Mouse (Mus musculus): ENCODE results near the gene Glud1. TPM values are rescaled to one million over a fixed set of nuclear protein-coding genes. Genes with fewer than 3 reads are reported as not detected.

Gene Glud1
- polyA plus RNA-seq, 1 experiment = 174 TPM

GRCm38 (mm10) chr14:34289259-34290015, 21.1 kb upstream of the Glud1 start:
- H3K4me3 ChIP-seq (ENCODE audit: insufficient read depth, low read length) = no peak overlapping the region
- TF ChIP-seq CTCF (IDR thresholded peaks at IDR 0.05; ENCODE audit: extremely low read depth, insufficient read depth, low read length) = no peak
- TF ChIP-seq POLR2A (IDR thresholded peaks at IDR 0.05; ENCODE audit: extremely low read depth, insufficient read depth, low read length) = no peak
- no peak overlapping the region for H3K27ac ChIP-seq (ENCODE audit: insufficient read depth, low read length)
- H3K4me1 ChIP-seq (ENCODE audit: control insufficient read depth, insufficient read depth, low read length) = no peaks in the 10 kb centered on the region

GRCm38 (mm10) chr14:34290229-34290628, 20.3 kb upstream of the Glud1 start:
- Histone ChIP-seq H3K27ac (ENCODE audit: insufficient read depth, low read length) (no peak overlapping the region), H3K4me1 (ENCODE audit: control insufficient read depth, insufficient read depth, low read length) (no peaks in the 10 kb centered on the region), H3K4me3 (ENCODE audit: insufficient read depth, low read length) (no peak overlapping the region)
- TF ChIP-seq POLR2A (IDR thresholded peaks at IDR 0.05; ENCODE audit: extremely low read depth, insufficient read depth, low read length) (no peak), CTCF (IDR thresholded peaks at IDR 0.05; ENCODE audit: extremely low read depth, insufficient read depth, low read length) (no peak)

DNA sequence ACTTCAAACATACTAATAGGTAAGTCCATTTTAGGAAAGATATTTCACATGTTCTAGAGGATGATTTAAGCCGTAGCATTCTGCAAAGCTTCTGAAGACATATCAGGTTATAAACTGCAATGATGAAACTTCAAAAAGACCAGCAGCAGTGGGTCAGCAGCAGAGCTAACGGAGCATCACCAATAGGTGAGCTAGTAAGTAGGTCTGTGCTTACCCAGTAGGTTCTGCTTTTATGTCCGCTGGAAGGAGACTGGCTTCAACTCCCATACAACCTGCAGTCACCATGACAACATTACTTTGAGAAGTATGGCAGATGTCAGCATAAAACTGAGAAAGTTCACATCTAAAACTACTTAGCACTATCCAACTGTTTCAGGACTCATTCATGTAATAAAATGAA, 16.9 kb upstream of the Glud1 start:
- no peaks in the 10 kb centered on the region for H3K4me1 ChIP-seq (ENCODE audit: control insufficient read depth, insufficient read depth, low read length)
- no peak for TF ChIP-seq CTCF (IDR thresholded peaks at IDR 0.05; ENCODE audit: extremely low read depth, insufficient read depth, low read length)
- no peak for TF ChIP-seq POLR2A (IDR thresholded peaks at IDR 0.05; ENCODE audit: extremely low read depth, insufficient read depth, low read length)
- H3K27ac ChIP-seq (ENCODE audit: insufficient read depth, low read length) = no peak overlapping the region
- H3K4me3 ChIP-seq (ENCODE audit: insufficient read depth, low read length) = no peak overlapping the region

- Histone ChIP-seq H3K27ac (ENCODE audit: insufficient read depth, low read length) (no peak overlapping the region), H3K4me3 (ENCODE audit: insufficient read depth, low read length) (no peak overlapping the region), H3K4me1 (ENCODE audit: control insufficient read depth, insufficient read depth, low read length) (no peaks in the 10 kb centered on the region)
- TF ChIP-seq CTCF (IDR thresholded peaks at IDR 0.05; ENCODE audit: extremely low read depth, insufficient read depth, low read length) (no peak), POLR2A (IDR thresholded peaks at IDR 0.05; ENCODE audit: extremely low read depth, insufficient read depth, low read length) (no peak)
These were observed 14.2 kb upstream of the Glud1 start for GRCm38 (mm10) chr14:34296350-34296749.

GRCm38 (mm10) chr14:34297038-34297437, 13.5 kb upstream of the Glud1 start:
- TF ChIP-seq CTCF (IDR thresholded peaks at IDR 0.05; ENCODE audit: extremely low read depth, insufficient read depth, low read length) (no peak), POLR2A (IDR thresholded peaks at IDR 0.05; ENCODE audit: extremely low read depth, insufficient read depth, low read length) (no peak)

GRCm38 (mm10) chr14:34297634-34298033, 12.9 kb upstream of the Glud1 start:
- Histone ChIP-seq H3K4me3 (ENCODE audit: insufficient read depth, low read length) (no peak overlapping the region), H3K27ac (ENCODE audit: insufficient read depth, low read length) (no peak overlapping the region), H3K4me1 (ENCODE audit: control insufficient read depth, insufficient read depth, low read length) (no peaks in the 10 kb centered on the region)
- TF ChIP-seq CTCF (IDR thresholded peaks at IDR 0.05; ENCODE audit: extremely low read depth, insufficient read depth, low read length) (no peak), POLR2A (IDR thresholded peaks at IDR 0.05; ENCODE audit: extremely low read depth, insufficient read depth, low read length) (no peak)

More at GRCm38 (mm10) chr14:34297038-34297437, 13.5 kb upstream of the Glud1 start:
- Histone ChIP-seq H3K4me1 (ENCODE audit: control insufficient read depth, insufficient read depth, low read length) (no peaks in the 10 kb centered on the region), H3K4me3 (ENCODE audit: insufficient read depth, low read length) (no peak overlapping the region), H3K27ac (ENCODE audit: insufficient read depth, low read length) (no peak overlapping the region)

- TF ChIP-seq POLR2A (IDR thresholded peaks at IDR 0.05; ENCODE audit: extremely low read depth, insufficient read depth, low read length) = no peak
- TF ChIP-seq CTCF (IDR thresholded peaks at IDR 0.05; ENCODE audit: extremely low read depth, insufficient read depth, low read length) = no peak
- Histone ChIP-seq H3K27ac (ENCODE audit: insufficient read depth, low read length) (no peak overlapping the region), H3K4me1 (ENCODE audit: control insufficient read depth, insufficient read depth, low read length) (no peaks in the 10 kb centered on the region), H3K4me3 (ENCODE audit: insufficient read depth, low read length) (no peak overlapping the region)
These were observed 11.4 kb upstream of the Glud1 start for GRCm38 (mm10) chr14:34298871-34299700.

DNA sequence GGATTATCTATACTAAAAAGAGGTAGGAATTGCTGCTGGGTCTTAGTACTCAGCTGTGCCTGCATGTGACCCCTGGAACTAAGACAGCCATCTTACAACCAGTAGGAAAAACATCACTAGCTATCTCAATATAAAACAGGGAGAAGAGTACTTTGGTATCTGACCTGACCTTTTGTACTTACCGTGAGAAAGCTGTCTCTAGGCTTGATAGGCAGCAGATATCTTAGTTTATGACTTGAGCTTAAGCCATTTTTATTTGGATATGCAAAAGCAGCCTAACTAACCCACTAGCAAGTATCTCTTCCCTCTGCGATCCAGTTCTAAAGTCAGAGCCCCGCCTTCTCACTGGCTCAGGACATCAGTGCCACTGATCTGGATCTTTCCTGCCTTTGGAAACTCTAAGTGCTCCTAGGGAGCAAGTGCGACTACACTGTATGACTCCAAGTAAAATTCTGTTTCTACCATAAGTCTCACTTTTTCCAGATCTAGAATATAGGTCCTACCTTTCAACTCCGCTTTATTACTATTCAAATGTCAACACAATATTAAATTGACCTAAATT, 7.8 kb upstream of the Glud1 start:
- H3K27ac ChIP-seq (ENCODE audit: insufficient read depth, low read length) = no peak overlapping the region
- H3K4me1 ChIP-seq (ENCODE audit: control insufficient read depth, insufficient read depth, low read length) = no peaks in the 10 kb centered on the region
- TF ChIP-seq POLR2A (IDR thresholded peaks at IDR 0.05; ENCODE audit: extremely low read depth, insufficient read depth, low read length) (no peak), CTCF (IDR thresholded peaks at IDR 0.05; ENCODE audit: extremely low read depth, insufficient read depth, low read length) (no peak)
- no peak overlapping the region for H3K4me3 ChIP-seq (ENCODE audit: insufficient read depth, low read length)

DNA sequence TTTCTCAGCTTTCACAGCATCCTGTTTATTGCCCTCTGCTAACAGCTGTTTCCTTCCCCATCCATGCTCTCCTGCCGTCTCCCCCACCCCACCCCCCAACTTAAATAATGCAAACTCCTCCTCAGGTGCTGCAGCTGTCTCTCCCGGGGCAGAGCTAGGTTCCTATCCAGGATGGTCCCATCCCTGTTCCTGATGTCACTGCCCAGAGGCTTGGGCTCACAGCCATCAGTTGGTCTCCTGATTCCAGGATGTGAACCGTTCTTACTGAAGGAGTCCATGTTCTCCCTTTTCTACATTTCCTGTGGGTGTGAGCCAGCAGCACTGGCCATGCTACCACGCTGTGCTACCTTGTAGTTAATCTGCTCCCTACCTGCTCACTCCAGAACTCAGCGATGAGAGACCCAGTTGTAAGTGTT, 7.3 kb upstream of the Glud1 start:
- TF ChIP-seq POLR2A (IDR thresholded peaks at IDR 0.05; ENCODE audit: extremely low read depth, insufficient read depth, low read length) = no peak
- no peaks in the 10 kb centered on the region for H3K4me1 ChIP-seq (ENCODE audit: control insufficient read depth, insufficient read depth, low read length)
- no peak overlapping the region for H3K4me3 ChIP-seq (ENCODE audit: insufficient read depth, low read length)
- H3K27ac ChIP-seq (ENCODE audit: insufficient read depth, low read length) = no peak overlapping the region
